Mouse (Mus musculus): Measurements from ENCODE around the gene Gstp1. TPM values are rescaled to one million over a fixed set of nuclear protein-coding genes. Genes with fewer than 3 reads are reported as not detected.

Gstp1 gene
- polyA plus RNA-seq, 1 experiment: 863 TPM

DNA sequence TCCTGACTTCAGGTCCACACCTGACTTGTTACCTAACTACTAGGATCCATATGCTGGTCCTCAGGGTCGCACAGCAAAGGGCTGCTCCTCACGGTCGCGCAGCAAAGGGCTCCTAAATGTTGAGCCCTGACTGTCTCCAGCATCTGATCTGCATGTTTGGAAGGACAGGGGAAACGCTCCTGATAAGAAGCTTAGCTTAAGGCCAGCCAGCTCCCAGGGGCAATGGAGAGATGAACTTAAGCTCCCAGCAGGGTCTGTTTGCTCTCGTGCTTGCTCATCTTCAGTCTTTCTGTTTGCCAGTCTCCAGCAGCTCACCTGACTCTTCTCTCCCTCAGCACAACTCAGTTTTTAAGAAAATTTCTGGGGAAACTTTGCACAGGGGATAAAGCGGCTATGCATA, 5.1 kb downstream of the Gstp1 start:
- no peak overlapping the region for H3ac ChIP-seq (ENCODE audit: control insufficient read depth, insufficient read length, low read depth)
- H3K79me2 ChIP-seq (ENCODE audit: control insufficient read depth, insufficient read depth): peaks cover 18% of the 10 kb centered on the region
- no peak for TF ChIP-seq FOSL1 (IDR thresholded peaks at IDR 0.05; ENCODE audit: insufficient read depth, low read length, poor library complexity, severe bottlenecking)
- no peak for TF ChIP-seq USF1 (IDR thresholded peaks at IDR 0.05; ENCODE audit: low read depth)
- TF ChIP-seq MAX (IDR thresholded peaks at IDR 0.05): no peak
- TF ChIP-seq MYOD1 (IDR thresholded peaks at IDR 0.05; ENCODE audit: control insufficient read depth, insufficient read length, low read depth): no peak
- no peak for TF ChIP-seq CTCF (IDR thresholded peaks at IDR 0.05; ENCODE audit: control insufficient read depth, insufficient read depth, insufficient read length)
- no peak for TF ChIP-seq MYOG (IDR thresholded peaks at IDR 0.05; ENCODE audit: control insufficient read depth, extremely low read depth, insufficient read length)
- no peak overlapping the region for H3K4me3 ChIP-seq (ENCODE audit: insufficient read depth, poor library complexity, severe bottlenecking)
- peaks cover 6% of the 10 kb centered on the region for H3K79me3 ChIP-seq (ENCODE audit: low read depth)
- H3K36me3 ChIP-seq (ENCODE audit: control insufficient read depth, insufficient read depth): no peaks in the 10 kb centered on the region
- no peaks in the 10 kb centered on the region for H3K27me3 ChIP-seq (ENCODE audit: control insufficient read depth, insufficient read depth, insufficient read length)

DNA sequence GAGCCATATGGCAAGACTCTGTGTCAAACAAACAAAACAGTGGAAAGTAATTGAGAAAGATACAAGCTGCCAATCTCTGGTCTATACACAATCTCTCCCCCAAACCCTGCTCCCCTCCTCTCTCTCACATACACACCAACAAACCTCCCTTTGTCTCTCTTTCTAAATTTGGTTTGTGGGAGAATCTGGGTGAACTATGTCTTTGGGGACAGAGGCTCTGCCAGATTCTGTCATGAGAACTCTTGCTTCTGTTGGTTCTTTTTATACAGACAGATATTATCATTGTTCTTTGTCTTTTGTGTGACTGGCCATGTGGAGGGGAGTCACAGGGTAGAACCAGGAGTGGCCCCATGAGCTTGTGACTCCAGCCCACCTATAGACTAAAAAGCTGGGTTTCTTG, 10.2 kb downstream of the Gstp1 start:
- TF ChIP-seq CTCF (IDR thresholded peaks at IDR 0.05; ENCODE audit: control insufficient read depth, insufficient read depth, insufficient read length): no peak
- TF ChIP-seq MYOD1 (IDR thresholded peaks at IDR 0.05; ENCODE audit: control insufficient read depth, insufficient read length, low read depth): no peak
- H3K36me3 ChIP-seq (ENCODE audit: control insufficient read depth, insufficient read depth): no peaks in the 10 kb centered on the region
- no peaks in the 10 kb centered on the region for H3K79me3 ChIP-seq (ENCODE audit: low read depth)
- H3K4me3 ChIP-seq (ENCODE audit: insufficient read depth, poor library complexity, severe bottlenecking): no peak overlapping the region
- no peaks in the 10 kb centered on the region for H3K79me2 ChIP-seq (ENCODE audit: control insufficient read depth, insufficient read depth)
- H3ac ChIP-seq (ENCODE audit: control insufficient read depth, insufficient read length, low read depth): no peak overlapping the region
- H3K27me3 ChIP-seq (ENCODE audit: control insufficient read depth, insufficient read depth, insufficient read length): no peaks in the 10 kb centered on the region

DNA sequence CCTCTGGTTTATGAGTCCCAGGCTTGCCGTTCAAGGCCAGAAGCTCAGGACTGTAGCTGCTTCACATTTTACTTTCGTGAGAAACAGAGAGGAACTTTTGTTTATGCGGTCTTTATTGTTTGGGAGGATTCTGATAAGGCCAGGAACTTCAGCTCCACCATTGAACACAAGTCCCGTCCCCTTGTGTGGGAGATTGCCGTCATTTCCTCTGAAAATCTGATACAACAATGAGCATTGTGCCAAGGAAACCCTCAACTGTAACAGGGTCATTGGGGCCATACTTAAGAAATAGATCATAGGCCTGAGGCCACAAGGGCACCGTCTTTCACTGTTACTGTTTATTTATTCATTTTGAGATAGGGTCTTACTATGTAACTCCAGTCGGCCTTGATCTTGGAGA, 14.6 kb downstream of the Gstp1 start:
- no peaks in the 10 kb centered on the region for H3K36me3 ChIP-seq (ENCODE audit: control insufficient read depth, insufficient read depth)
- H3K27me3 ChIP-seq (ENCODE audit: control insufficient read depth, insufficient read depth, insufficient read length): no peaks in the 10 kb centered on the region
- H3K79me3 ChIP-seq (ENCODE audit: low read depth): no peaks in the 10 kb centered on the region
- TF ChIP-seq MYOG (IDR thresholded peaks at IDR 0.05; ENCODE audit: control insufficient read depth, extremely low read depth, insufficient read length) (no peak), FOSL1 (IDR thresholded peaks at IDR 0.05; ENCODE audit: insufficient read depth, low read length, poor library complexity, severe bottlenecking) (no peak), CEBPB (IDR thresholded peaks at IDR 0.05; ENCODE audit: low read depth) (no peak), MYOD1 (IDR thresholded peaks at IDR 0.05; ENCODE audit: control insufficient read depth, insufficient read length, low read depth) (no peak), MAX (IDR thresholded peaks at IDR 0.05) (no peak), CTCF (IDR thresholded peaks at IDR 0.05; ENCODE audit: control insufficient read depth, insufficient read depth, insufficient read length) (no peak), USF1 (IDR thresholded peaks at IDR 0.05; ENCODE audit: low read depth) (no peak)
- no peak overlapping the region for H3K4me3 ChIP-seq (ENCODE audit: insufficient read depth, poor library complexity, severe bottlenecking)
- H3K79me2 ChIP-seq (ENCODE audit: control insufficient read depth, insufficient read depth): no peaks in the 10 kb centered on the region
- no peak overlapping the region for H3ac ChIP-seq (ENCODE audit: control insufficient read depth, insufficient read length, low read depth)

DNA sequence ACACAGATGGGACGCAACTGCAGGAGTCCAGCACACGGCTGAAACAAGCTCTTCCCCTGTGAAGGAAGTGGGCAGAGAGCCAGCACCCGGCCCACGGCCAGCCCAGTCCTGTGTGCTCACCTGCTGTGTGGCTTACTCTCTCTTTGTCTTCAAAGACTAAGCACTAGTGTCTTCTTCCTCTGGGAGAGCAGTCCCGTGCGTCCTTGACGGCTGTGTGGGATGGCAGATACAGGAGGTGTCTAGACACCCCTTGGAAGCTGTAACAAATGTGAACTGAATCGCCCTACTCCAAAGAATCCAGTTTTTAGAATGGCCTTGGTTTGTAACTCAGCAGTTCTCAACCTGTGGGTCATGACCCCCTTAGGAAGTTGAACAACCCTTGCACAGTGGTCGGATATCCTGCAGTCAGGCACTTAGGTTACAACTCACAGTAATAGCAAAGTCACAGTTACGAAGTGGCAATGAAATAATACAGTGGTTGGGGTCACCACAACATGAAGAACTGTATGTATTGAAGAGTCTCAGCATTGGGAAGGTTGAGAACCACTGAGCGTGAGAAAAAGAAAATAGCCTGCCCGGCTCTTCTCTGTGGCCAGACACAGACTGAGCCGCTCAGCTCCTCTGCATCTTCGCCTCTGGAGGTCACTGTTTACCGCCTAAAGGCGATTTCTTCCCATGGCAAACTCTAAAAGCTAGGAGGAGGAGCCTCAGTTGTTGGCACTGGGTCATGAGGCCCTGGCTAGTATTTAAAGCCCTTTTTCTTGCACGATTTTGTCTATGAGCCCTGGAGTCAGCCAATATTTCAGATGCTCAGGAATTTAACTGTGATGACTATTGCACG, 18.8 kb downstream of the Gstp1 start:
- no peaks in the 10 kb centered on the region for H3K79me3 ChIP-seq (ENCODE audit: low read depth)
- TF ChIP-seq FOSL1 (IDR thresholded peaks at IDR 0.05; ENCODE audit: insufficient read depth, low read length, poor library complexity, severe bottlenecking) (no peak), CTCF (IDR thresholded peaks at IDR 0.05; ENCODE audit: control insufficient read depth, insufficient read depth, insufficient read length) (peak; percentile 56)
- no peaks in the 10 kb centered on the region for H3K36me3 ChIP-seq (ENCODE audit: control insufficient read depth, insufficient read depth)
- peak overlapping the region; percentile 39 for H3ac ChIP-seq (ENCODE audit: control insufficient read depth, insufficient read length, low read depth)
- H3K27me3 ChIP-seq (ENCODE audit: control insufficient read depth, insufficient read depth, insufficient read length): no peaks in the 10 kb centered on the region
- H3K4me3 ChIP-seq (ENCODE audit: insufficient read depth, poor library complexity, severe bottlenecking): no peak overlapping the region
- no peaks in the 10 kb centered on the region for H3K79me2 ChIP-seq (ENCODE audit: control insufficient read depth, insufficient read depth)

DNA sequence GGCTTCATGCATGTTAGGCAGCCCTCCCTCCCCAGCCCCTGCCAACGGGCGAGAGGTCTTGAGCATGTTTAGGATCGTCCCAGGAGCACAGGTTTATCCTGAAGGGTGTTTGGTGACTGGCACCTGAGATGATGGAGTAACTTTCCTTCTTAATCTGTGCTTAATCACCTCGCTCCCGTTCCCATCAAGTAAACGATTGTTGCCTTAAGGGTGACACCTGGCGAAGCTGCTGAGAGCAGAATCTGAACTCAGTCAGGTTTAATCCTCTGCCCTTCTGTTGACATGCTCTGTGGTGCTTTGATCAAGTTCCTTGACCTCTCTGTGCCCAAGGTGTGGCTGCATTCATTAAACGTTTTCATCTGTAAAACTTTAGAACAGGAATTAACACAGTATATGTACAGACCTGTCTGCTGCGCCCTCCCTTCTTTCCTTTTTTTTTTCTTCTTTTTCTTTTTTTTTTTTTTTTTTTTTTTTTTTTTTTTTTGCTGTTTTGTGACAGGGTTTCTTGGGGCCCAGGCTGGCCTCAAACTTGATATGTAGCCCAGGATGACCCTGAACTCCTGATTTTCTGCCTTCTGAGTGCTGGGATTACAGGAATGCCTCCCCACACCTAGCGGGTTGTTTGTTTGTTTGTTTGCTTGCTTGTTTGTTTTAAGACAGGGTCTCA, 19.7 kb downstream of the Gstp1 start:
- TF ChIP-seq FOSL1 (IDR thresholded peaks at IDR 0.05; ENCODE audit: insufficient read depth, low read length, poor library complexity, severe bottlenecking) (no peak), MYOG (IDR thresholded peaks at IDR 0.05; ENCODE audit: control insufficient read depth, extremely low read depth, insufficient read length) (no peak), USF1 (IDR thresholded peaks at IDR 0.05; ENCODE audit: low read depth) (no peak), CTCF (IDR thresholded peaks at IDR 0.05; ENCODE audit: control insufficient read depth, insufficient read depth, insufficient read length) (no peak), MYOD1 (IDR thresholded peaks at IDR 0.05; ENCODE audit: control insufficient read depth, insufficient read length, low read depth) (no peak), MAX (IDR thresholded peaks at IDR 0.05) (no peak), CEBPB (IDR thresholded peaks at IDR 0.05; ENCODE audit: low read depth) (no peak)
- no peaks in the 10 kb centered on the region for H3K79me2 ChIP-seq (ENCODE audit: control insufficient read depth, insufficient read depth)
- H3K4me3 ChIP-seq (ENCODE audit: insufficient read depth, poor library complexity, severe bottlenecking): no peak overlapping the region
- no peaks in the 10 kb centered on the region for H3K27me3 ChIP-seq (ENCODE audit: control insufficient read depth, insufficient read depth, insufficient read length)
- no peak overlapping the region for H3ac ChIP-seq (ENCODE audit: control insufficient read depth, insufficient read length, low read depth)
- no peaks in the 10 kb centered on the region for H3K79me3 ChIP-seq (ENCODE audit: low read depth)
- H3K36me3 ChIP-seq (ENCODE audit: control insufficient read depth, insufficient read depth): no peaks in the 10 kb centered on the region

DNA sequence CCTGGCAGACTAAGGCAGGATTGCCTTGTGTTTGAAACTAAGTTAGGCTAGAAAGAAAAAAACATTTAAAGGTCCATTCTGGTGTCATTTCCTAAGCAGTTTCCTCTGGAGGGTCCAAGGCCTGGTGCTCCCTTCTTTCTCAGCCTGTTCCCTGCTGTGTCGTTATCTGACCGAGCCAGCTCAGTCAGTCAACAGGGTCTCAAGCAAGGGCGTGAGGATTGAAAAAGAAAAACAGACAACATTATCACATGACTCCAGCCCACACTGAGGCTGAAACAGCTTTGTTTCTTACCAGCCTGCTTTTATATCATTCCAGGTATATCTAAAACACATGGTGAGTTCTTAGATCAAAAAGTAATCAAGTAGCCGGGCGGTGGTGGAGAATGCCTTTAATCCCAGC, 22.1 kb downstream of the Gstp1 start:
- TF ChIP-seq CEBPB (IDR thresholded peaks at IDR 0.05; ENCODE audit: low read depth) (no peak), MYOG (IDR thresholded peaks at IDR 0.05; ENCODE audit: control insufficient read depth, extremely low read depth, insufficient read length) (no peak), MYOD1 (IDR thresholded peaks at IDR 0.05; ENCODE audit: control insufficient read depth, insufficient read length, low read depth) (no peak)
- Histone ChIP-seq H3K36me3 (ENCODE audit: control insufficient read depth, insufficient read depth) (peaks cover 7% of the 10 kb centered on the region), H3K79me2 (ENCODE audit: control insufficient read depth, insufficient read depth) (peaks cover 15% of the 10 kb centered on the region)

More for the DNA sequence above, 22.1 kb downstream of the Gstp1 start:
- no peak overlapping the region for H3K4me3 ChIP-seq (ENCODE audit: insufficient read depth, poor library complexity, severe bottlenecking)
- H3K27me3 ChIP-seq (ENCODE audit: control insufficient read depth, insufficient read depth, insufficient read length): no peaks in the 10 kb centered on the region
- peaks cover 8% of the 10 kb centered on the region for H3K79me3 ChIP-seq (ENCODE audit: low read depth)
- no peak overlapping the region for H3ac ChIP-seq (ENCODE audit: control insufficient read depth, insufficient read length, low read depth)
